Mouse (Mus musculus) induced T-regulatory cell, adult 2 months (primary cell): ENCODE results near the gene Brms1l.
"Not testable (repeated sequence)": the region's sequence is repeated elsewhere in the genome, so short reads cannot be mapped to it uniquely, and the experiment has no call there.

Source experiments
- DNase-seq: peaks from one replicate; pipeline ENCODE4 v3.0.0-alpha.2; 2012; ENCODE audit warnings: low read depth

The Brms1l gene

DNA sequence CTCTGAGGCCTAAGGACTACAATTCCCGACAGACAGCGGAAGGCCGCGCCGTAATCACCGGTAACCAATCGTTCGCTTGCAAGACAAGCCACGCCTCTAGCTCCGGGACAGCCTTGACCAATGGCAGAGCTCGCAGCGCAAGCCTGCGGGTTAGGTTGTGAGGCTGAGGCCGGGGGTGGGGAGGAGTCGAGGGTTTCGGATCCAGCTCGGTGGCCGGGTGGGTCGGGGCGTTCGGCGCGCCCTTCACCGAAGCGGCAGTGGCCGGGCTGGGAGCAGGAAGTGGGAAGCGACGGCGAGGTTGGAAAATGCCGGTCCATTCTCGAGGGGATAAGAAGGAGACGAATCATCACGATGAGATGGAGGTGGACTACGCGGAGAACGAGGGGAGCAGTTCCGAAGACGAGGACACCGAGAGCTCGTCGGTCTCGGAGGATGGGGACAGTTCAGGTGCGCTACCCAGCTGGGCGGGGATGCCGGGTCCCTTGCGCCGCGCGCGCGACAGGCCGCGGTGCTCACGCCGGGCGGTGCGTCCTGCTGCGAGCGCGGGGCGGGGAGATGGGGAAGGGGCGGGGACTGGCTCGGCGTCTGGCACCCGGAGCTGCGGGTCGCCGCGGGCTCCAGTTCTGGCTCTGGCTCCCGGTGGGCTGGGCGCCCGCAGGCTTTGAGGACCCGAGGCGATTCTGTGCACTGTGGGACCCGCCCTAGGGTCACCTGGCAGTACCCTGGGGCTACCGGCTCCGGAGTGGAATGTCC, at the start of gene Brms1l:
Brms1l (plus strand) TSS at position 126 of the 753 bp plus-strand sequence.
- DNase-seq, result peak; percentile 97

DNA sequence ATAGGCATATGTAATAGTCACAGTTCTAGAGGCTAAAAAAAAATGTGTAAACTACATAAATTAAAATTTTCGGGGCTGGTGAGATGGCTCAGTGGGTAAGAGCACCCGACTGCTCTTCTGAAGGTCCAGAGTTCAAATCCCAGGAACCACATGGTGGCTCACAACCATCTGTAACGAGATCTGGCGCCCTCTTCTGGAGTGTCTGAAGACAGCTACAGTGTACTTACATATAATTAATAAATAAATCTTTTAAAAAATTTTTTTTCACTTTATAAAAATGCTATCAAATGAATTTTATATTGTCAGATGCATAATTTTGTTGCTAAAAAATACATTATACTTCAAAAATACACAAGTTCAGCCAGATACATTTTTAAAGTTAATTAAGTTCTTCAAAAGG, 41.6 kb upstream of the Brms1l start:
- not testable (repeated sequence) for DNase-seq

GRCm38 (mm10) chr12:55797103-55797502, 39.0 kb upstream of the Brms1l start:
- no peak for DNase-seq

DNA sequence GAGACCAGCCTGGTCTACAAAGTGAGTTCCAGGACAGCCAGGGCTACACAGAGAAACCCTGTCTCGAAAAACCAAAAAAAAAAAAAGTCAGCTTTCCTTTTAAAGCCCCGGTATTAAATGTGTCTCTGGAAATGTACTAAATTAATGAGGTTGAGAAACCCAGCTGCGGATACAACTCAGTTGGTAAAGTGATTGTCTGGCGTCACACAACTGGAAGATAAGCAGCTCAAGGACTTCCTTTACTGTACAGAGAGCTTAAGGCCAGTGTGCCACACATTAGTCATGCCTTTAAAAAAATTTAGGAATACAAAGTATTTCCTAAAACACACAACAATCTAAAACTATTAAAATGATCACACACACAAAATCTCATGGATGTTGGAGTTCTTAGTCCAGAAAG, 37.4 kb upstream of the Brms1l start:
- no peak for DNase-seq

- DNase-seq, result no peak
Observed at GRCm38 (mm10) chr12:55800144-55800543, 36.0 kb upstream of the Brms1l start.

- no peak for DNase-seq
Observed at GRCm38 (mm10) chr12:55801131-55801530, 35.0 kb upstream of the Brms1l start.

DNA sequence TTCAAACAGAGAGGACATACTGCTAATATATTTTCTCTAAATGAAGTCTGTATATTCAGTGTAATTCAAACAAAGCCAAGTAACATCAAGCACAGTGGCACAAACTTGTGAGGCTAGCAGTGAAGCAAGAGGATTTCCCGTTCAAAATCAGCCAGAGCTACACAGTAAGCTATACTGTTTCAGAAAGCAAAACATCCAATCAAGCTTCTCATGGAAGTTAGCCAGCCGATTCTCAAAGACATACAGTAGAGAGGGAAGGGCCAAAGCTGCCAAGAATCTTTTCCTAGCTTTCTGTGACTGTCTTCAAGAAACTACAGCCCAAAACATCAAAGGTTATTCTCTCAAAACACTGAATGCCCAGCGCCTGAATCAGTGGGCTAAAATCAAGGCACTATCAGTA, 31.1 kb upstream of the Brms1l start:
- DNase-seq, result no peak

GRCm38 (mm10) chr12:55816488-55816887, 19.6 kb upstream of the Brms1l start:
- DNase-seq, result no peak

DNA sequence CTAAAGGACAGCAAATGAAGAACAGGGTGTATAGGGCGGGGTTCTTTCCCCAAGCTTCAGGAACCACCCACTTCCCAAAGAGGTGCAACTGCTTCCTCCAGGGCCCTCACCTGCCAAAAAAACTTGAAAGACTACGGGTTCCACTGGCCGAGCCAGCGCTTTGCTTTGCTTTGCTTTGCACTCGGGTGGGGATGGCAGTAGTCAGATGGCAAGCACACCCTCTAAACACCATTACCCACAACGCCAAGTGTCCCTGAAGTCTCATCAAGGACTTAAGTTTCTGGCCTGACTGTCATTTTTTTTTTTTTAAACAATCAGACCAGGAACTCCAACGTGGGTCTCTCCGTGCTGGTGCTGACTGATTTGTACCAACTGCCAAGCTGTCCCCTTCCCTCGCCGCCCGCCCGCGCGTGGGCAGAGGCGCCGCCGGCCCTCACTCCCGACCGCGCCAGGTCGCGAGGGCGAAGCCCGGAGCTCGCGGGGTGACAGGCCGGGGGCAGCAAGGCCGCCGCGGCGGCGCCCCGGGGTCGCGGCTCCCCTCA, 15.9 kb upstream of the Brms1l start:
- DNase-seq, result peak; percentile 62

DNA sequence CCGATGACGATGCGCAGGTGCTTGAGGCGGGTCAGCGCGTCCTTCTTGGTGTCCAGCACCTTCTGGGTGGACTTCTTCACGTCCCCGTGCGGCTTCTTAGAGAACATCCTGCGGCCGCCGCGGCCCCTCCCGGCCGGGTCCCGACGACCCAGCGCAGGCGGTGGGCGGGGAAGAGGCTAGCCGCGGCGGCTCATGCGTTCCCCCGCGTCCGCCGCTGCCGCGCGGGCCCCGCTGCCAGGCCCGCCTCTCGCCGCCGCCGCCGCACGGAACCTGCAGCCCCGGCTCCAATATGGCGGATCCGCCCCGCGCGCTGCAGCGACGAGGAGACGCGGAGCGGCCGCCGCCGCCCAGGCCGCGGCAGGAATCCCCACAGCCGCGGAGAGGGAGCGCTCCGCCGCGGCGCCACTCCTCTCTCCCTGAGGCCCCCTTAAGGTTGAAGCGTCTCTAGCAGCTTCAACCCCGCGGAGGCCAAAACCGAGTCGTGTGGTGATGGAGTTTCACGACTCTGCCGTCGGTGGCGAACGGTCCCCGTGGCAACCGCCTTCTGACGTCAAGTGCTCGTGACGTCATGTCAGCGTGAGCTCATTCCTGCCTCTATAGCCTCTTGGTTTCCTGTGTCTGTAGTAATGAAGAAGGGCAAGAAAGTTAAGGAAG, 15.3 kb upstream of the Brms1l start, which contains the start of gene Ralgapa1:
Ralgapa1 (minus strand) TSS at position 507 of the 654 bp plus-strand sequence.
- DNase-seq, result peak; percentile 97

GRCm38 (mm10) chr12:55824027-55824426, 12.1 kb upstream of the Brms1l start:
- no peak for DNase-seq

DNA sequence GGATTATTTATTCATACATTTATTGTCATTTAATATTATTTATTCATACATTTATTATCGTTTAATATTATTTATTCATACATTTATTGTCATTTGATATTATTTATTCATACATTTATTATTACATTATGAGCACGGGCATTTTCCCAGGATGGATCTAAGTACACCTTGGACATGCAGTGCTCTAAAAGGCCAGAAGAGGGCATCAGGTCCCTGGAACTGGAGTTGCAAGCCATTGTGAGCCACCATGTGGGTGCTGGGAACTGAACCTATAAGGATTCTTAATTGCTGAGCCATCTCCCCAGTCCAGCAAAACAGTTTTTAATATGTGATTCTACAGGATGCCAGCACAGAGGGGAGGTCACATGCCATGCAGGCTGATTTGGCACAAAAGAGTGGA, 10.6 kb upstream of the Brms1l start:
- no peak for DNase-seq

DNA sequence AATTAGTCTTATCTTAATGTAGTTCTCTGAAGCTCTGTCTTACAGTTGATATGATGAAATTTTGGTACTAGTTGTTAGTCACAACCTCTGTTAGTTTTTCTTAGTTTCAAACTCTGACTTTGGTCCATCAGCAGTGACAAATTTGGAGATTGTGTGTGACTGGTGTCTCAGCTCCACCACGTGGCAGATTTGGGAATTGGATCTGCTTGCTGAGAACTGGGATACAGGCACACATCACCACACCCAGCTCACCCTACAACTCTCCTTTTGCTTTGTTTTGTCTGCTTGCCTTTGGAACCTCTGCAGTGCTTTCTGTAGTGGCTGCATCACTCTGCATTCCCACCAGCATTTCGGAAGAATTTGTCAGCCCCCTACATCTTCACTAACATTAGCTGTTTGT, 5.0 kb upstream of the Brms1l start:
- peak; percentile 77 for DNase-seq

- DNase-seq, result no peak
Observed at GRCm38 (mm10) chr12:55832961-55833360, 3.2 kb upstream of the Brms1l start.

DNA sequence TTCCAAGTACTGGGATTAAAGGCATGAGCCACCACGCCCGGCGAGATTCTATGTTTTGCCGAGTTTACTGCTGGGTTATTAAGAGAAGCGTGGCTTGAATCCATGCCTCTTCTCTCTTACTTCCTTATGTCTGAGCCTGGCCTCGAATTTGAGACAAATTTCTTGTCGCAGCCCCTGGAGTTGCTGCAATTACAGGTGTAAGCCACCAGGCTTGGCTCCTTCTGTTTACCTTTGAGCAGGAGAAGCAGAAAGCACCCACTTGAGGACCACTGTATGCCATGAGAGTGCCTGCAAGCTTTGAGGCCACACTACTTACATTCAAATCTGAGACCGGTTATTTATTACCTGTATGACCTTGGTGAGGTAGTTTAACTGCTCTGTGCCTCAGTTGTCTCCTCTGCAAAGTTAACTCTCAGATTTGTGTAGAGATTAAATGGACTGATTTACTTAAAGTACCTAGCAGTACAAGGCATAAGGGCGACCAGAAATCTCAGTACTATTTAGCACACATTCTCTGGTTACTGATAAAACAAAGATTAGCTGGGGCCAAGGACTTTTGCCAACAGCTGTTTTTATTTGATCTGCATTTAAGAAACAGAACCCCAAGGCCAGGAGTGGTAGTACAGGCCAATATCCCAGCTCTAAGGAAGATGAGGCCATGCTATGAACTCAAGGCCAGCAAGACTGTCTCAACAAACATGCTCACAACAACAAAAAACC, 2.1 kb upstream of the Brms1l start:
- peak; percentile 41 for DNase-seq

DNA sequence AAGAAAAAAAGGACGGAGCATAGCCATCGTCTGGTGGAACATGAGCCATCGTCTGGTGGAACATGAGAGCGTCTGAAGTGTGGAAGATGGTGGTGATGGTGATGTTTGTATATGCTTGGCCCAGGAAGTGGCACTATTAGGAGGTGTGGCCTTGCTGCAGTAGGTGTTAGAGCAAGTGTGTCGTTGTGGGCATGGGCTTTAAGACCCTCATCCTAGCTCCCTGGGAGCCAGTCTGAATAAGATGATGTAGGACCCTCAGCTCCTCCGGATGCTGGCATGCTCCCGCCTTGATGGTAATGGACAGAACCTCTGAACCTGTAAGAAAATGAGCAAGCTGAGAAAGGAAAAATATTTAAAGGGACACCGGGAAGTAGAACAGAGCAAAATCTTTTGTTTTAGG, 1.2 kb upstream of the Brms1l start:
- no peak for DNase-seq

DNA sequence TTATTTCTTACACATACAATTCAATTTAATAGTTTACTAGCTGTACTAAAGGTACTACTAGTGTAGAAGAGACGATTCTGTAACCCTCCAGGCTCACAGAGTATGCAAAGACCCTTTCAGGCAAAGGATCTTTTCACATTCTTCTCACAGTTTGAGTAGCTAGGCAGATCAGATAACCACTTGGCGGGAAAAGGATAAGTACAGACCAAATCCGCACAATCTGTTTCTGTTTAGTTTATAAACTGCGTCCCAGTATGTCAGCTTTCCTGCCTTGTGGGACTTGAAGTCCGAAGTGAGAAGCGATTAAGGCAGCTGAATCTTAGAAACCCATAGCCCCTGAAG, 296 bp upstream of the Brms1l start:
- no peak for DNase-seq

GRCm38 (mm10) chr12:55837495-55837894, 1.4 kb downstream of the Brms1l start:
- no peak for DNase-seq

GRCm38 (mm10) chr12:55846741-55847140, 10.6 kb downstream of the Brms1l start:
- DNase-seq, result peak; percentile 54

GRCm38 (mm10) chr12:55847851-55848250, 11.7 kb downstream of the Brms1l start:
- DNase-seq, result no peak

- DNase-seq, result no peak
Observed at GRCm38 (mm10) chr12:55850650-55851049, 14.5 kb downstream of the Brms1l start.

- DNase-seq, result no peak
Observed at GRCm38 (mm10) chr12:55859409-55860349, 23.6 kb downstream of the Brms1l start.
